Mouse (Mus musculus): Measurements from ENCODE around the gene Mphosph6. TPM values are rescaled to one million over a fixed set of nuclear protein-coding genes. Genes with fewer than 3 reads are reported as not detected.

The Mphosph6 gene
- polyA plus RNA-seq, 1 experiment from 2014 or later, result 43.4 TPM

DNA sequence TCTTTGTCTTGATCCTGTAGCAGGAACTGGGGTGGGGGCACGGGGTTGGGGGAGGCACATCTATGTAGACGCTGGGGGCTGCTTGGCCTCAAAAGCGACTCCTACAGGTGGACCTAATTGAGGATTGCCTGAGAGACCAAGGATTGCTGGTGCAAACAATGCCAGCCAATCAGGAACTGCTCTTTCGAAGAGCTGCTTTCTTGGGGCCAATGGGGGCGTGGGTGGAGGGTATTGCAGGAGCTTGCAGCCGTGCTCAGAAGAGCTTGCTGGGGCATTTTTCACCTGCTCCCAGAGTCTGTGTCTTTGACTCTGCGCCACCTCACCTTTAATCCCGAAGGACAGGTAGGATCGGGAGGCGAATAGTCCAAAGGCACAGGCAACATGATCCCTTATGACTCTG lies 26.1 kb downstream of the Mphosph6 start:
- ATAC-seq, result no peak
- WGBS, result 41% methylated on average over 10 of the region's 10 CpGs

DNA sequence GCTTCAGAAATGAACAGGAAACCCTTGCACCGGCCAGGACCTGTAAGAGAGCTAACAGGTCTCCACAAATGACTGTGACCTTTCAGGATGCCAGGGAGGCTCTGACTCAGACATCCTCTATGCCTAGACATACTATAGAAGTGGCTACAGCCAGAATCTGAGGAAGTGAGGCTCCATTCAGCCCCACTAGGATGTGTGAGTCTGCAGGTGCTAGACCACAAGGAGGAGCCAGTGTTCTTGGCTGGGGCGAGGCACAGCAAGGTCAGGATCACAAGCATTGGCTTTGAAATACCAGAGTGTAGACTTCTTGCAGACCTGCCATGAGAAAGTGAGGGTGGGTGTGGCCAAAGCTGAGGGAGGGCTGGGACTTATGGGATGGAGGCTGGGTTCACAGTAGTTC lies 29.1 kb downstream of the Mphosph6 start:
- no peaks in the 10 kb centered on the region for H3K4me1 ChIP-seq (ENCODE audit: control insufficient read depth, insufficient read depth, low read length)
- no peaks in the 10 kb centered on the region for H3K27me3 ChIP-seq (replicated peaks; ENCODE audit: control insufficient read depth, insufficient read depth, low read length)
- no peak for ATAC-seq
- no peaks in the 10 kb centered on the region for H3K9me3 ChIP-seq (ENCODE audit: control insufficient read depth, low read length)
- WGBS, result 59% methylated on average over 2 of the region's 2 CpGs
- H3K4me3 ChIP-seq (ENCODE audit: low read length), result no peak overlapping the region
- H3K4me2 ChIP-seq (ENCODE audit: low read depth, low read length), result no peak overlapping the region
- H3K36me3 ChIP-seq (ENCODE audit: control insufficient read depth, insufficient read depth, low read length), result no peaks in the 10 kb centered on the region
- H3K9ac ChIP-seq (ENCODE audit: low read depth, low read length), result no peak overlapping the region
- H3K27ac ChIP-seq (ENCODE audit: low read length), result no peak overlapping the region

More for the DNA sequence above, 26.1 kb downstream of the Mphosph6 start:
- no peaks in the 10 kb centered on the region for H3K36me3 ChIP-seq (ENCODE audit: control insufficient read depth, insufficient read depth, low read length)
- H3K27ac ChIP-seq (ENCODE audit: low read length), result no peak overlapping the region
- H3K27me3 ChIP-seq (replicated peaks; ENCODE audit: control insufficient read depth, insufficient read depth, low read length), result no peaks in the 10 kb centered on the region
- no peak overlapping the region for H3K4me3 ChIP-seq (ENCODE audit: low read length)
- no peaks in the 10 kb centered on the region for H3K4me1 ChIP-seq (ENCODE audit: control insufficient read depth, insufficient read depth, low read length)
- H3K9me3 ChIP-seq (ENCODE audit: control insufficient read depth, low read length), result no peaks in the 10 kb centered on the region
- H3K9ac ChIP-seq (ENCODE audit: low read depth, low read length), result no peak overlapping the region
- H3K4me2 ChIP-seq (ENCODE audit: low read depth, low read length), result no peak overlapping the region

DNA sequence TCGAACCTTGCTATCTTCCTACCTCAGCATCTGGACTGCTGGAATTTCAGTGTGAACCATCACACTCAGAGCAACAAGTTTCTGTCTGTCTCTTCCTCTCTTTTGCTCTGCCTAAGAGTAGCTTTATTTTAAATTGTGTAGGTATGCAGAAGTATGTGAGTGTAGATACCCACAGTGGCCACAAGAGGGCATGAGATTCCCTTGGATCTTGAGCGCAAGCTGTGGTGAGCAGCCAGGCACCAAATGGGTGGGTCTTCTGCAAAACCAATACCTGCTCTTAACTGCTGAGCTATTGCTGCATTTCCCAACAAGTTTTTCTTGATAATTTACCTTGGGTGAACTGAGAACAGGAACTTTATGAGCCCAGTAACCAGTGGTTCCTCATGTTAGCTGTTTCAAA lies 29.6 kb downstream of the Mphosph6 start:
- 77% methylated on average over 2 of the region's 2 CpGs for WGBS
- Histone ChIP-seq H3K4me1 (ENCODE audit: control insufficient read depth, insufficient read depth, low read length) (no peaks in the 10 kb centered on the region), H3K4me3 (ENCODE audit: low read length) (no peak overlapping the region), H3K27ac (ENCODE audit: low read length) (no peak overlapping the region), H3K27me3 (replicated peaks; ENCODE audit: control insufficient read depth, insufficient read depth, low read length) (no peaks in the 10 kb centered on the region), H3K36me3 (ENCODE audit: control insufficient read depth, insufficient read depth, low read length) (no peaks in the 10 kb centered on the region), H3K9ac (ENCODE audit: low read depth, low read length) (no peak overlapping the region), H3K9me3 (ENCODE audit: control insufficient read depth, low read length) (no peaks in the 10 kb centered on the region), H3K4me2 (ENCODE audit: low read depth, low read length) (no peak overlapping the region)
- 0 out of 2 replicates have a peak, but pooled peaks have one; percentile 8 for ATAC-seq

DNA sequence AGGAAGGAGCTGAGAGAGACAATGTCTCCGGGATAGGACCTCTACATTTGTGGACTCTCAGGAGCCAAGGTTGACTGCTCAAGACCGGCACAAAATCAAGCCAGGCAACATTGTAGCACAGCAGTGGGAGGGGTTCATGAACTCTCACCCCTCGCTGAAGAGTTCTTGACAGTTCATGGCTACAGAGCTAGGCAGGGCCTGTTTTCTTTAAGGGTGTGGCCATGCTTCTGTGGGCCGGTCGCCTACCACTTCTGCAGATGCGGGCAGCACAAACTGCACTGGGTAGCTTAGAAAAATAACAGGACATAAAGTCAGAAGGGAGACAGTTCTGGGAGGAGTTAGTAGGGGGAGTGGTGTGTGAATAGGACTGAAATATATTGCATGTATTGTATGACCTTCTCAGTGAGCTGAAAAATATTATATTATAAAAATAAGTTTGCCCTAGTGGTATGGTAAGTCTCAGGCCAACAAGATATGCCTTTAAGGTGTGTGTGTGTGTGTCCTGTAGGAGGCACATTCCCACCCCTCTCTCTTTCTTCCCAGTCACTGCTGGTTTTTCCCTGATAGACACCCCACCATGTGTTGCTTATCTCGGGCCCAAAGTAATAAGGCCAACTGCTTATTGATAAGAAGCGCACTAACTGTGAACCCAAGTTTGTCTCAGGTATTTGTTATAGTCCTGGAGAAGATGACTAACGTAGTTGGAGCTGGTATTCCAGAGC lies 30.5 kb downstream of the Mphosph6 start:
- peak; percentile 81 for ATAC-seq
- Histone ChIP-seq H3K9ac (ENCODE audit: low read depth, low read length) (no peak overlapping the region), H3K4me2 (ENCODE audit: low read depth, low read length) (no peak overlapping the region), H3K4me1 (ENCODE audit: control insufficient read depth, insufficient read depth, low read length) (no peaks in the 10 kb centered on the region), H3K27ac (ENCODE audit: low read length) (no peak overlapping the region), H3K36me3 (ENCODE audit: control insufficient read depth, insufficient read depth, low read length) (no peaks in the 10 kb centered on the region), H3K9me3 (ENCODE audit: control insufficient read depth, low read length) (no peaks in the 10 kb centered on the region), H3K27me3 (replicated peaks; ENCODE audit: control insufficient read depth, insufficient read depth, low read length) (no peaks in the 10 kb centered on the region), H3K4me3 (ENCODE audit: low read length) (no peak overlapping the region)
- 63% methylated on average over 9 of the region's 9 CpGs for WGBS

DNA sequence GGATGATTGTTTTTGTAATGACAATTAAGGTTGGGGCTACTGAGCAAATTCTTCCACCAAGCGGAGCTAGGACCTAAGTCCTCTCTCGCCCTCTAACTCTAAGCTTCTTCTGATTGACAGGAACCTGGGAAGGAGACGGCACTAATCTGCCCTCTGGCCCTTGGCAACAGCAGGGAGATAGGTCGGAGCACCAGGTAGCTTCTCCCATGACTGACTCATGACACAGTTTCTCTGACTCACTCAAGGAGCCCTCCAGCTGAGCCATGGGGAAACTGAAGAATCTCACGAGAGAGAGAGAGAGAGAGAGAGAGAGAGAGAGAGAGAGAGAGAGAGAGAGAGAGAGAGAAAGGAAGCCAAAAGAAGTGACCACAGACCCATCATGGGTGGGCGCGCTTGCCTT lies 32.8 kb downstream of the Mphosph6 start:
- ATAC-seq, result peak; percentile 27; the same call in 1 of the 2 replicates
- Histone ChIP-seq H3K27me3 (replicated peaks; ENCODE audit: control insufficient read depth, insufficient read depth, low read length) (no peaks in the 10 kb centered on the region), H3K9me3 (ENCODE audit: control insufficient read depth, low read length) (no peaks in the 10 kb centered on the region), H3K4me3 (ENCODE audit: low read length) (no peak overlapping the region), H3K36me3 (ENCODE audit: control insufficient read depth, insufficient read depth, low read length) (no peaks in the 10 kb centered on the region), H3K4me2 (ENCODE audit: low read depth, low read length) (no peak overlapping the region), H3K4me1 (ENCODE audit: control insufficient read depth, insufficient read depth, low read length) (0 out of 2 replicates have a peak, but pooled peaks cover 3% of the 10 kb centered on the region), H3K27ac (ENCODE audit: low read length) (no peak overlapping the region), H3K9ac (ENCODE audit: low read depth, low read length) (no peak overlapping the region)
- WGBS, result 70% methylated on average over 7 of the region's 7 CpGs

DNA sequence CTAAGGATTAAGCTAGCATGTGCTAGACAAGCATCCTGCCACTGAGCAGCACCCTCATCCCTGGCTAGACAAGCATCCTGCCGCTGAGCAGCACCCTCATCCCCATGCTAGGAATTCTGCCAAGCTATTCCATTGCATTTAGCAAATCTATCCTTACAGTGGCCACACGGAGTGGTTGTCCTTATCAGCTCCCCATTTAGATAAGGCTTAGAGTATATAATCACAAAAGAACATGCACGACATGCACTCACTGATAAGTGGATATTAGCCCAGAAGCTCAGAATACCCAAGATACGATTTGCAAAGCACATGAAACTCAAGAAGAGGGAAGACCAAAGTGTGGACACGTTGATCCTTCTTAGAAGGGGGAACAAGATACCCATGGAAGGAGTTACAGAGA lies 35.8 kb downstream of the Mphosph6 start:
- H3K27ac ChIP-seq (ENCODE audit: low read length), result no peak overlapping the region
- 41% methylated on average over 5 of the region's 5 CpGs for whole genome bisulfite sequencing
- no peak overlapping the region for H3K9ac ChIP-seq (ENCODE audit: low read depth, low read length)
- H3K4me3 ChIP-seq (ENCODE audit: low read length), result no peak overlapping the region
- ATAC-seq, result peak; percentile 77
- no peak overlapping the region for H3K4me2 ChIP-seq (ENCODE audit: low read depth, low read length)
- H3K36me3 ChIP-seq (ENCODE audit: control insufficient read depth, insufficient read depth, low read length), result no peaks in the 10 kb centered on the region
- H3K27me3 ChIP-seq (replicated peaks; ENCODE audit: control insufficient read depth, insufficient read depth, low read length), result no peaks in the 10 kb centered on the region
- H3K4me1 ChIP-seq (ENCODE audit: control insufficient read depth, insufficient read depth, low read length), result 0 out of 2 replicates have a peak, but pooled peaks cover 3% of the 10 kb centered on the region
- H3K9me3 ChIP-seq (ENCODE audit: control insufficient read depth, low read length), result no peaks in the 10 kb centered on the region

DNA sequence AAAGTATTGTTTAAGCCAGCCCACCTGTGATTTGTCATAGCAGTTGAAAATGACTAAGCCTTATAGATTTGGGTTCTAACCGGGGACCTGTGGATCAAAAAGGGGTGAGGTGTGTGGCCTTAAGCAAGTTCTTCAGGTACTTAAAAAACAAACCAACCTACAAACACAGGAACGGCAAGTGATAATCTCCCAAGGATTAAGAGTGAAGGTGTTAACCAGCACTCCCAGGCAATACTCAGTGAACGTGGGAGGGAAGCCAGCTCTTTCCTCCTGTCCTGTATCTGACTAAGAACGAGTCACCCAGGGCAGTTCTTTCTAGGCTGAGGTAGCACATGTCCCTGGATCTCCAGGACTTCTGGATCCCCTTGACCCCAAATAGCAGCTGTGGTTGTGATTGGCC lies 37.1 kb downstream of the Mphosph6 start:
- no peak overlapping the region for H3K27ac ChIP-seq (ENCODE audit: low read length)

DNA sequence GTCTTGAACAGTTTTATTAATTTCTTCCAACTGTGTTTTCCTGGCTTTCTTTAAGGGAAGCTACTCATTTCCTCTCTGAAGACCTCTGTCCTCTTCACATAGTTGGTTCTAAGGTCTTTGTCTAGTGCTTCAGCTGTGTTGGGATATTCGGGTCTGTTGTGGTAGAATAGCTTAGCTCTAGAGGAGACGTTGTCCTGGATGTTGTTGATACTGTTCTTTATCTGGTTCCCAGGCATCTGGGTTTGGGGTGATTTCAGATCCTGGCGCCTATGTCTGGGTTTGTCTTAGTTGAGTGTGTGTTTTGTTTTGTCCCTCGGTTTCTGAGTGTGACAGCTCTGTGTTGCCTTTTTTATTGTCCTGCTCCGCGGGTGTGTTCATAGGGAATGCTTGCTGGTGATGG lies 39.0 kb downstream of the Mphosph6 start:
- no peaks in the 10 kb centered on the region for H3K27me3 ChIP-seq (replicated peaks; ENCODE audit: control insufficient read depth, insufficient read depth, low read length)
- ATAC-seq, result no peak
- 87% methylated on average over 6 of the region's 6 CpGs for WGBS
- H3K9me3 ChIP-seq (ENCODE audit: control insufficient read depth, low read length), result no peaks in the 10 kb centered on the region
- no peak overlapping the region for H3K4me3 ChIP-seq (ENCODE audit: low read length)
- no peak overlapping the region for H3K9ac ChIP-seq (ENCODE audit: low read depth, low read length)
- no peak overlapping the region for H3K27ac ChIP-seq (ENCODE audit: low read length)
- 0 out of 2 replicates have a peak, but pooled peaks cover 3% of the 10 kb centered on the region for H3K4me1 ChIP-seq (ENCODE audit: control insufficient read depth, insufficient read depth, low read length)
- no peak overlapping the region for H3K4me2 ChIP-seq (ENCODE audit: low read depth, low read length)
- no peaks in the 10 kb centered on the region for H3K36me3 ChIP-seq (ENCODE audit: control insufficient read depth, insufficient read depth, low read length)

More for the DNA sequence above, 37.1 kb downstream of the Mphosph6 start:
- Histone ChIP-seq H3K4me1 (ENCODE audit: control insufficient read depth, insufficient read depth, low read length) (0 out of 2 replicates have a peak, but pooled peaks cover 3% of the 10 kb centered on the region), H3K36me3 (ENCODE audit: control insufficient read depth, insufficient read depth, low read length) (no peaks in the 10 kb centered on the region), H3K4me2 (ENCODE audit: low read depth, low read length) (no peak overlapping the region), H3K4me3 (ENCODE audit: low read length) (no peak overlapping the region), H3K9me3 (ENCODE audit: control insufficient read depth, low read length) (no peaks in the 10 kb centered on the region), H3K27me3 (replicated peaks; ENCODE audit: control insufficient read depth, insufficient read depth, low read length) (no peaks in the 10 kb centered on the region), H3K9ac (ENCODE audit: low read depth, low read length) (no peak overlapping the region)
- ATAC-seq, result no peak
- WGBS, result 55% methylated on average over 4 of the region's 4 CpGs

DNA sequence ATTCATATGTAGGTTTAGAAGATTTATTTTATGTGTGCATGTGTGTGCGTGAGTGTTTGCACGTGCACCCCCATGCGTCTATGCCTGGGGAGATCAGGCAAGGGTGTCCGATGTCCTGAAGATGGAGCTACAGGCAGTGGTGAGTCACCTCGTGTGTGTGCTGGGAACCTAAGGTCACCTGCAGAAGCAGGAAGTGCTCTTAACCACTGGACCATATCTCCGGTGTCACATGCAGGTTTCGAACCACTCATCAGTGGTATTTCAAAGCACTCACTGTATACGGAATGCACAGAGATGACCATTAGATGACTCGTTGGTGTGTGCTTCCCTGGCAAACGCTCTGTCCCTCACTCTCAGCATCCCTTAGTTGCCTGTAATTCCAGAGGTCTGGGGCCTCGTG lies 43.8 kb downstream of the Mphosph6 start:
- no peaks in the 10 kb centered on the region for H3K9me3 ChIP-seq (ENCODE audit: control insufficient read depth, low read length)
- no peak overlapping the region for H3K4me2 ChIP-seq (ENCODE audit: low read depth, low read length)
- ATAC-seq, result no peak
- H3K4me3 ChIP-seq (ENCODE audit: low read length), result no peak overlapping the region
- no peak overlapping the region for H3K27ac ChIP-seq (ENCODE audit: low read length)
- H3K9ac ChIP-seq (ENCODE audit: low read depth, low read length), result no peak overlapping the region
- no peaks in the 10 kb centered on the region for H3K4me1 ChIP-seq (ENCODE audit: control insufficient read depth, insufficient read depth, low read length)
- WGBS, result 82% methylated on average over 11 of the region's 11 CpGs
- H3K27me3 ChIP-seq (replicated peaks; ENCODE audit: control insufficient read depth, insufficient read depth, low read length), result no peaks in the 10 kb centered on the region
- H3K36me3 ChIP-seq (ENCODE audit: control insufficient read depth, insufficient read depth, low read length), result no peaks in the 10 kb centered on the region

DNA sequence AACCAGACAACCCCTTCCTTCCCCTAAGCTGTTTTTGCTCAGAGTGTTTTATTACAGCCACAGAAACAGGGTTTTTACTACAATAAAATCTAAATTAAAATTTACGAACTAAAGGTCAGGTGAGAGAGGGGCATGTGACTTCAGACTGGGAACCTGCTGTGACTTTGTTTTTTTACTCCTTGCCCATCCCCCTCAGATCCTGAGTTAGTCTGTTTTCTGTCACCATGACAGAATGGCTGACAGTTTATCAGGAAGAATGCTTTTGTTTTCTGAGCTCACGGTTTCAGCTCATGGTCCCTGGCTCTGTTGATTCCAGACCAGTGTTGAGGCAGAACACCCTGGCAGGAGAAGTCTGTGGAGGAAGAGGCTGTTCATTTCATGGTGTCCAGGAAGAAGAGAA lies 52.3 kb downstream of the Mphosph6 start:
- Histone ChIP-seq H3K27ac (ENCODE audit: low read length) (no peak overlapping the region), H3K4me3 (ENCODE audit: low read length) (no peak overlapping the region), H3K9ac (ENCODE audit: low read depth, low read length) (no peak overlapping the region), H3K4me2 (ENCODE audit: low read depth, low read length) (no peak overlapping the region), H3K9me3 (ENCODE audit: control insufficient read depth, low read length) (no peaks in the 10 kb centered on the region), H3K4me1 (ENCODE audit: control insufficient read depth, insufficient read depth, low read length) (no peaks in the 10 kb centered on the region), H3K36me3 (ENCODE audit: control insufficient read depth, insufficient read depth, low read length) (no peaks in the 10 kb centered on the region), H3K27me3 (replicated peaks; ENCODE audit: control insufficient read depth, insufficient read depth, low read length) (no peaks in the 10 kb centered on the region)
- no peak for ATAC-seq
- 52% methylated on average over 2 of the region's 2 CpGs for WGBS

All from intestine, embryonic 16.5 days (tissue).